Mouse (Mus musculus) limb, embryonic 12.5 days (tissue): ENCODE data around the gene Tfrc. TPM values are rescaled to one million over a fixed set of nuclear protein-coding genes. Genes with fewer than 3 reads are reported as not detected.
A peak's percentile ranks its signal among the peaks of the same experiment; 100 is the strongest.

Experiments used
- ATAC-seq: fragments of 200-750 bp; cut with Nextera tagmentation; 2 replicates; pipeline ENCODE4 v1.8.0; 2017; ENCODE audit warnings: low read depth, moderate TSS enrichment; ENCODE audit not compliant: insufficient number of reproducible peaks, insufficient read depth, low FRiP score, low TSS enrichment
- H3K27ac ChIP-seq: fragments of 300-500 bp; sonication (generic); 2 replicates; pipeline ENCODE4 v1.5.1; 2016; ENCODE audit warnings: mild to moderate bottlenecking, moderate library complexity
- H3K27me3 ChIP-seq: fragments of 300-500 bp; sonication (generic); 2 replicates; pipeline ENCODE4 v1.6.1; 2016; ENCODE audit warnings: mild to moderate bottlenecking, moderate library complexity
- H3K36me3 ChIP-seq: fragments of 300-500 bp; sonication (generic); 2 replicates; pipeline ENCODE4 v1.6.1; 2016; ENCODE audit warnings: mild to moderate bottlenecking, moderate library complexity
- H3K4me1 ChIP-seq: fragments of 300-500 bp; sonication (generic); replicated peaks from 2 replicates; pipeline ENCODE4 v1.6.1; 2016
- H3K4me2 ChIP-seq: fragments of 300-500 bp; sonication (generic); 2 replicates; pipeline ENCODE4 v1.6.1; 2016; ENCODE audit warnings: mild to moderate bottlenecking, moderate library complexity
- H3K4me3 ChIP-seq: fragments of 300-500 bp; sonication (generic); replicated peaks from 2 replicates; pipeline ENCODE4 v1.5.1; 2016; ENCODE audit warnings: mild to moderate bottlenecking
- H3K9ac ChIP-seq: fragments of 300-500 bp; sonication (generic); replicated peaks from 2 replicates; pipeline ENCODE4 v1.6.1; 2016; ENCODE audit warnings: mild to moderate bottlenecking, moderate library complexity
- H3K9me3 ChIP-seq: fragments of 300-500 bp; sonication (generic); 2 replicates; pipeline ENCODE4 v1.6.1; 2016; ENCODE audit warnings: mild to moderate bottlenecking, moderate library complexity
- WGBS: fragments of 180-500 bp; shearing (Covaris S2); methylation state at CpG from one replicate; pipeline ENCODE4 v1.1.7; 2016; 5-methylcytosine and 5-hydroxymethylcytosine counted together
- polyA plus RNA-seq: library from polyadenylated mRNA; unstranded; fragments of >200 nt; fragmentation: Nextera tagmentation; extraction: Ambion mirVana; gene quantifications from 2 replicates; pipeline ENCODE4 v1.2.1, GENCODE M21; 2016

Tfrc gene
- polyA plus RNA-seq: 40.7 and 43.9 TPM in 2 replicates

GRCm38 (mm10) chr16:32608712-32609400 lies at the start of gene Tfrc:
TSS of gene Tfrc (plus strand) at chr16:32608920.
- H3K27ac ChIP-seq: peak within 1 kb of the TSS; percentile 93
- peak within 1 kb of the TSS; percentile 78 for H3K9ac ChIP-seq
- peak within 1 kb of the TSS; percentile 81 for H3K4me3 ChIP-seq
- WGBS: under 1% methylated on average over 73 of the region's 73 CpGs
- peak; percentile 98 for ATAC-seq
- H3K4me1 ChIP-seq: peaks cover 12% of the 10 kb centered on the region
- H3K4me2 ChIP-seq: peak within 1 kb of the TSS; percentile 78
- no peaks in the 10 kb centered on the region for H3K36me3 ChIP-seq
- no peaks in the 10 kb centered on the region for H3K27me3 ChIP-seq
- no peaks in the 10 kb centered on the region for H3K9me3 ChIP-seq

- no peak overlapping the region for H3K4me2 ChIP-seq
- H3K4me1 ChIP-seq: no peaks in the 10 kb centered on the region
- no peaks in the 10 kb centered on the region for H3K36me3 ChIP-seq
- WGBS: 65% methylated on average over 4 of the region's 4 CpGs
- no peak overlapping the region for H3K27ac ChIP-seq
- no peak overlapping the region for H3K9ac ChIP-seq
- ATAC-seq: no peak
- no peaks in the 10 kb centered on the region for H3K9me3 ChIP-seq
- H3K27me3 ChIP-seq: no peaks in the 10 kb centered on the region
- no peak overlapping the region for H3K4me3 ChIP-seq
Observed at GRCm38 (mm10) chr16:32559493-32559892, 49.2 kb upstream of the Tfrc start.

- H3K36me3 ChIP-seq: no peaks in the 10 kb centered on the region
- H3K9ac ChIP-seq: no peak overlapping the region
- no peaks in the 10 kb centered on the region for H3K9me3 ChIP-seq
- no peaks in the 10 kb centered on the region for H3K4me1 ChIP-seq
- WGBS: 88% methylated on average over 5 of the region's 5 CpGs
- H3K27me3 ChIP-seq: no peaks in the 10 kb centered on the region
- no peak for ATAC-seq
- H3K27ac ChIP-seq: no peak overlapping the region
- no peak overlapping the region for H3K4me2 ChIP-seq
- H3K4me3 ChIP-seq: no peak overlapping the region
Observed at GRCm38 (mm10) chr16:32563056-32563793, 45.5 kb upstream of the Tfrc start.

GRCm38 (mm10) chr16:32567282-32567681 lies 41.4 kb upstream of the Tfrc start:
- no peak overlapping the region; the same call in 1 of the 2 replicates for H3K27ac ChIP-seq
- H3K36me3 ChIP-seq: no peaks in the 10 kb centered on the region
- no peaks in the 10 kb centered on the region for H3K27me3 ChIP-seq
- 74% methylated on average over 4 of the region's 4 CpGs for WGBS
- no peaks in the 10 kb centered on the region for H3K9me3 ChIP-seq
- H3K4me1 ChIP-seq: no peaks in the 10 kb centered on the region
- no peak overlapping the region for H3K4me3 ChIP-seq
- no peak overlapping the region for H3K4me2 ChIP-seq
- H3K9ac ChIP-seq: no peak overlapping the region
- no peak for ATAC-seq

- WGBS: 69% methylated on average over 6 of the region's 6 CpGs
- Histone ChIP-seq H3K4me2 (no peak overlapping the region), H3K4me1 (no peaks in the 10 kb centered on the region), H3K36me3 (no peaks in the 10 kb centered on the region), H3K4me3 (no peak overlapping the region), H3K27ac (no peak overlapping the region), H3K9ac (no peak overlapping the region), H3K9me3 (no peaks in the 10 kb centered on the region), H3K27me3 (no peaks in the 10 kb centered on the region)
- ATAC-seq: no peak
Observed at GRCm38 (mm10) chr16:32568401-32568800, 40.3 kb upstream of the Tfrc start.

DNA sequence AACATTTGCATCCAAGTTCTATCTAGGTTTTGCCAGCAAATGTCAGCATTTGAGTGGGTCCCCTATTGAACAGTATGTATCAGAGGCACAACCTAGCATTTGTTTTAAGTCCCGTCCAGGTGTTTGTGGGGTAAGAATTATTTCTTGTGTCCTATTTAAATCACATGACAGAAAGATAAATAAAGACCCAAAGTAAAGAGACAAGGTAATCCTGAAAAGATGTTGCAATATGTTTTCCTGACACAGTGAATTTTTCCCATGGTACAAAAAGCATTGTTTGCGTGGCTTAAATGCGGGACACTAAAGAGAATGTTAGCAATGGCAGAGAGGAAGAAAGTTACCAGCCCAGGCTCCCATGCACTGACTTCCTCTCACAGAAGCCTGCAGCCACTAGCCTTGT lies 38.7 kb upstream of the Tfrc start:
- WGBS: 95% methylated on average over 3 of the region's 3 CpGs
- Histone ChIP-seq H3K4me3 (no peak overlapping the region), H3K36me3 (no peaks in the 10 kb centered on the region), H3K27me3 (no peaks in the 10 kb centered on the region), H3K27ac (no peak overlapping the region), H3K4me2 (no peak overlapping the region), H3K9me3 (no peaks in the 10 kb centered on the region), H3K4me1 (no peaks in the 10 kb centered on the region), H3K9ac (no peak overlapping the region)
- ATAC-seq: no peak

DNA sequence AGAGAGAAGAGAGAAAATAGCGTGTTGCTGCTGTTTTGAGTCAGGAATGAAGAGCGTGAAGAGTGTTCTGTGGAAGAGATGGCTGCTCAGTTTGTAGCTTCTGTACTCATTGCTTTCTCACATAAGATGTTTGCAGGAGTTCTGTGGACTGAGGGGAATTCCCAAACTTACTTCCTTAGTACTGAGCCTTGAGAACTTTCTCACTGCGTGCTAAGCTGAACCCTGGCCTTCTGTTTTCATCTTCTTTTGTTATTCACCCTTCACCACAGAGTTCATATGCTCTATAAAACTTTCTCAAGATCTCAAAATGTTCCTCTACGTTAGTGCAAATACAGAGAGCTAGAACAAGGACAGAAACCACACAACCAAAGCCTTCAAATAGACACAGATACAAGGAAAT lies 36.2 kb upstream of the Tfrc start:
- Histone ChIP-seq H3K4me3 (no peak overlapping the region), H3K36me3 (no peaks in the 10 kb centered on the region), H3K27me3 (no peaks in the 10 kb centered on the region), H3K9me3 (no peaks in the 10 kb centered on the region), H3K4me1 (no peaks in the 10 kb centered on the region), H3K9ac (no peak overlapping the region), H3K4me2 (no peak overlapping the region), H3K27ac (no peak overlapping the region)
- no peak for ATAC-seq
- WGBS: 88% methylated on average over 4 of the region's 4 CpGs

GRCm38 (mm10) chr16:32586482-32586881 lies 22.2 kb upstream of the Tfrc start:
- Histone ChIP-seq H3K27me3 (no peaks in the 10 kb centered on the region), H3K9me3 (no peaks in the 10 kb centered on the region), H3K4me3 (no peak overlapping the region), H3K4me1 (no peaks in the 10 kb centered on the region), H3K9ac (no peak overlapping the region), H3K36me3 (no peaks in the 10 kb centered on the region), H3K4me2 (no peak overlapping the region), H3K27ac (no peak overlapping the region)
- no peak for ATAC-seq
- WGBS: 89% methylated on average over 4 of the region's 4 CpGs

DNA sequence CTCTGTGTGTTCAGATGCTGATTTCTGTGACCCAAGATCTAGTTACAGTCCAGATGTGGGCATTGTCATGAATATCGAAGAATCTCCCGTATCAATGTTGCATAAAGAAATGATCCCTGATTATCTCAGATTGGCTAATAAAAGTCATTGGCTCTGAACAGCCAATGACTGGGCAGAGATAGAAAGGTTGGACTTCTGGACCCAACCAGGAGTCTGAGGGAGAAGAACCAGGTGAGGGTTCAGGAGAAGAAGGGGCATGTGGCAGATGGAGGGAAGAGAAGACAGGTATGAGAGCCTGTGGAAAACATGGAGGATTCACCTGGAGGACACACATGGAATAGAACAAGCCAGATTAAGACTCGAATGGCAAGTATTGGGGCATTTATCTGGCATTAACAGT lies 20.2 kb upstream of the Tfrc start:
- H3K4me2 ChIP-seq: no peak overlapping the region
- WGBS: 90% methylated on average over 3 of the region's 3 CpGs
- no peak for ATAC-seq

GRCm38 (mm10) chr16:32591521-32591920 lies 17.2 kb upstream of the Tfrc start:
- no peak overlapping the region for H3K4me2 ChIP-seq
- H3K4me3 ChIP-seq: no peak overlapping the region
- H3K4me1 ChIP-seq: no peaks in the 10 kb centered on the region
- ATAC-seq: no peak
- H3K9me3 ChIP-seq: no peaks in the 10 kb centered on the region
- 91% methylated on average over 8 of the region's 8 CpGs for WGBS
- no peak overlapping the region for H3K27ac ChIP-seq
- no peaks in the 10 kb centered on the region for H3K36me3 ChIP-seq
- H3K9ac ChIP-seq: no peak overlapping the region
- H3K27me3 ChIP-seq: no peaks in the 10 kb centered on the region

More for the DNA sequence above, 20.2 kb upstream of the Tfrc start:
- Histone ChIP-seq H3K27me3 (no peaks in the 10 kb centered on the region), H3K27ac (no peak overlapping the region), H3K36me3 (no peaks in the 10 kb centered on the region), H3K4me3 (no peak overlapping the region), H3K9me3 (no peaks in the 10 kb centered on the region), H3K4me1 (no peaks in the 10 kb centered on the region), H3K9ac (no peak overlapping the region)

DNA sequence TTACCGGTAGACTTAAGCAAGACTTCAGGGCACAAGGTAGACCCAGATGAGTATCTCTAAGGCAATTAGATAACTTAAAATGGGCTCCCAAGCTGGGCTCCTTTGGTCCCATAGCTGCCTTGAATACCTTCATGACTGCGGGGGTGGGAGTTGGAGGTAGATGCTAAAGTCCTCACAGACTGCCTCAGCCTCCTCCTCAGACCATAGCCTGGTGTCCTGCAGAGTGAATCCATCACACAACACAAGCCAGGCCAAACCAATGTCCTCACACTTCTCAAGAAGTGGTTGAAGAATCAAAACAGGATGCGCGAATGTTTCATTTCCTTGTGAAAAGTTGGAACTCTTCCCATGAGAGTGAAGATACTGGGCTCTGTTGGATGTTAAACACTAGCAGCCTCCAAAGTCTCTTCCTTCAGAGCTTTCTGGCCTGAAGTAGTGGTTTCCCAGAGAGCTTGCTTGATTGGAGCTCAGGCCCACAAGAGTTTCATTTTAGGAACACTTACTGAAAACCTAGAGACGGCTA lies 15.4 kb upstream of the Tfrc start:
- H3K9me3 ChIP-seq: no peaks in the 10 kb centered on the region
- no peak overlapping the region for H3K9ac ChIP-seq
- H3K27ac ChIP-seq: no peak overlapping the region
- no peaks in the 10 kb centered on the region for H3K27me3 ChIP-seq
- ATAC-seq: no peak
- no peak overlapping the region for H3K4me2 ChIP-seq
- WGBS: 88% methylated on average over 5 of the region's 5 CpGs
- no peak overlapping the region for H3K4me3 ChIP-seq
- H3K36me3 ChIP-seq: no peaks in the 10 kb centered on the region
- H3K4me1 ChIP-seq: no peaks in the 10 kb centered on the region; the same call in 1 of the 2 replicates
